Comparison of ENCODE assay signal across 7 mouse cellular contexts in the genomic region with DNA sequence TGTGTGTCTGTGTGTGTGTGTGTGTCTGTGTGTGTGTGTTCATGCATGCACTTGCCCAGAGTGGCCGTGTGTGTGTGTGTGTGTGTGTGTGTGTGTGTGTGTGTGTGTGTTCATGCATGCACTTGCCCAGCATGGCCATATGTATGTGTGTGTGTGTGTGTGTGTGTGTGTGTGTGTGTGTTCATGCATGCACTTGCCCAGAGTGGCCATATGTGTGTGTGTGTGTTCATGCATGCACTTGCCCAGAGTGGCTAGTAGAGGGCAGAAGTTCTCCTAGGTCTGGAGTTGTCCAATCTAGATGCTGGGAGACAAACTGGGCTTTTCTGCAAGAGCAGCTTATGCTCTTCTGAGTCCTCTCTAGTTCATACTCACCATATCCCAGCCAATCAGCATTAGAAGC. TPM values are rescaled to one million over a fixed set of nuclear protein-coding genes. Genes with fewer than 3 reads are reported as not detected.
DNase-seq lines count a peak whose midpoint lies in the region; ATAC-seq lines count a peak whose summit lies in the region.
"Not testable (repeated sequence)": the region's sequence is repeated elsewhere in the genome, so short reads cannot be mapped to it uniquely, and the experiment has no call there.
"Had no signal": no experiment of that assay in that cellular context is flagged by ENCODE, and none has a peak within 500 bp of the region (broad histone marks: within the 10 kb centered on the region; RNA-seq: fewer than 3 reads in every experiment).

No protein-coding gene starts in this region.

- H3K4me1 ChIP-seq in forebrain, embryonic 12.5 days; hindbrain, embryonic 15.5 days (replicated peaks); lung, embryonic 15.5 days; midbrain, embryonic 14.5 days (ENCODE audit: control insufficient read depth, insufficient read depth, low read length); neural tube, embryonic 15.5 days: not testable (repeated sequence)

- H3K36me3 ChIP-seq in forebrain, embryonic 12.5 days (replicated peaks); hindbrain, embryonic 15.5 days; lung, embryonic 15.5 days; midbrain, embryonic 14.5 days (ENCODE audit: control insufficient read depth, insufficient read depth, low read length); neural tube, embryonic 15.5 days: not testable (repeated sequence)

- 75% methylated on average over 1 of the region's 1 CpGs for WGBS in forebrain, embryonic 12.5 days
- 88% methylated on average over 1 of the region's 1 CpGs for WGBS in hindbrain, embryonic 15.5 days
- WGBS in lung, embryonic 15.5 days: 75% methylated on average over 1 of the region's 1 CpGs
- WGBS in midbrain, embryonic 14.5 days: 91% methylated on average over 1 of the region's 1 CpGs
- WGBS in neural tube, embryonic 15.5 days: 100% methylated on average over 1 of the region's 1 CpGs

- not testable (repeated sequence) for H3K9ac ChIP-seq in forebrain, embryonic 12.5 days; hindbrain, embryonic 15.5 days; lung, embryonic 15.5 days; midbrain, embryonic 14.5 days (replicated peaks; ENCODE audit: low read length); neural tube, embryonic 15.5 days (replicated peaks)

- not testable (repeated sequence) for H3K27me3 ChIP-seq in forebrain, embryonic 12.5 days; hindbrain, embryonic 15.5 days; lung, embryonic 15.5 days; midbrain, embryonic 14.5 days (ENCODE audit: control insufficient read depth, insufficient read depth, low read length); neural tube, embryonic 15.5 days (replicated peaks)

- DNase-seq in cerebellum, adult 9-11 months: peak; percentile 25
- DNase-seq in midbrain, embryonic 14.5 days: not testable (repeated sequence)

- H3K4me2 ChIP-seq in forebrain, embryonic 12.5 days; hindbrain, embryonic 15.5 days; lung, embryonic 15.5 days; midbrain, embryonic 14.5 days (ENCODE audit: low read length); neural tube, embryonic 15.5 days: not testable (repeated sequence)

- not testable (repeated sequence) for H3K4me3 ChIP-seq in forebrain, embryonic 12.5 days (replicated peaks); hindbrain, embryonic 15.5 days; lung, embryonic 15.5 days; midbrain, embryonic 14.5 days (replicated peaks; ENCODE audit: low read depth, low read length); neural tube, embryonic 15.5 days (replicated peaks)

- not testable (repeated sequence) for H3K27ac ChIP-seq in forebrain, embryonic 12.5 days; hindbrain, embryonic 15.5 days (replicated peaks); lung, embryonic 15.5 days; midbrain, embryonic 14.5 days (replicated peaks; ENCODE audit: low read depth, low read length); neural tube, embryonic 15.5 days (replicated peaks)

- not testable (repeated sequence) for H3K9me3 ChIP-seq in forebrain, embryonic 12.5 days; hindbrain, embryonic 15.5 days; lung, embryonic 15.5 days; midbrain, embryonic 14.5 days (ENCODE audit: control insufficient read depth, low read length); neural tube, embryonic 15.5 days (replicated peaks)

- ATAC-seq in forebrain, embryonic 12.5 days (ENCODE audit: low FRiP score): 0 out of 2 replicates have a peak, but pooled peaks have one; percentile 17
- peak; percentile 51 for ATAC-seq in hindbrain, embryonic 15.5 days (ENCODE audit: low FRiP score, low read depth)
- 0 out of 2 replicates have a peak, but pooled peaks have one; percentile 31 for ATAC-seq in lung, embryonic 15.5 days (ENCODE audit: borderline replicate concordance, extremely low read depth, low FRiP score, low TSS enrichment)
- ATAC-seq in midbrain, embryonic 14.5 days (ENCODE audit: low FRiP score, low TSS enrichment): peak; percentile 40; the same call in 1 of the 2 replicates
- 0 out of 2 replicates have a peak, but pooled peaks have one; percentile 28 for ATAC-seq in neural tube, embryonic 15.5 days (ENCODE audit: low FRiP score)

RNA-seq across cellular contexts. Expression of gene Gnai1, which starts 18.3 kb away (rescaled TPM):
- 21.3 and 21.6 TPM in 2 replicates for polyA plus RNA-seq in forebrain, embryonic 12.5 days (2016; fragmentation: Nextera tagmentation; extraction: Ambion mirVana)
- polyA plus RNA-seq in hindbrain, embryonic 15.5 days (2015; fragmentation: Nextera tagmentation; extraction: Ambion mirVana): 86.2 and 88.4 TPM in 2 replicates
- polyA plus RNA-seq in lung, embryonic 15.5 days (2015; fragmentation: Nextera tagmentation; extraction: Ambion mirVana): 43.4 and 44.8 TPM in 2 replicates
- polyA plus RNA-seq in midbrain, embryonic 14.5 days (2014; fragmentation: Nextera tagmentation; extraction: Ambion mirVana): 84.7 and 87.2 TPM in 2 replicates
- 79.1 and 91.8 TPM in 2 replicates for polyA plus RNA-seq in neural tube, embryonic 15.5 days (2015; fragmentation: Nextera tagmentation; extraction: Ambion mirVana)
- polyA plus RNA-seq: erythroblast, embryonic 14.5 days had no signal
